ENCODE assay signal across 8 mouse cellular contexts in the genomic region with DNA sequence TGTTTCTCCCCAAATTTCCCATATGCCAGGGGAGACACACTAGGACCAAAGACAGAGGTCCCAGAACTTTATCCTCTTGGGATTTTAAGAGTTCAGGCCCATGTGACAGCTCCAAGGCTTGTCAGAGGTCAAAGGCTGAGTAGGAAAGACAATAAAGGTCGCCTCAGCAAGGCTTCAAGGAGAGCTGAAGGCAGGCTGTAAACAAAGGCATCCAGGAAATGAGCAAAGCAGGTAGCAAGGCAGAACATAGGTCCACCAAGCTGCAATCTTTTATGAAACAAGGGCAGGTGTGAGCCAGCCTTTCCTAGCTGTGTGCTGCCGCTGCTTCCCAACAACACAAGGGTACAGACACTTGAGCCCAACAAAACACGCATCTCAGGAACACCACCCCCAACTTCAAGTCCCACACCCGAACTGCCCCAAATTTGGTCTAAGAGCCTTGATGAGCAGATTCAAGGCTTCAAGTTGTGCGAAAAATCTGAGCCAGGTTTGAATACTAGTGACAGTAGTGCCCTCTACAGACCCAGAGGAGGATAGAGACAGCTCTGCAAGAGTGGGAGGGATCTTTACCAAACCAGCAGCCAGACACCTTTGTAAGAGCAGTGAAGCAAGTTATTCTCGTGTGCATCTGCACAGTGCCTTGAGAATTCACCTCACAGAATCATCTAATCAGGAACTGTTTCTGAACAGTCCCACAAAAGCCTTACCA. TPM values are rescaled to one million over a fixed set of nuclear protein-coding genes. Genes with fewer than 3 reads are reported as not detected.
DNase-seq lines count a peak whose midpoint lies in the region; ATAC-seq and TF ChIP-seq lines count a peak whose summit lies in the region.
"Had no signal": no experiment of that assay in that cellular context is flagged by ENCODE, and none has a peak within 500 bp of the region (broad histone marks: within the 10 kb centered on the region; RNA-seq: fewer than 3 reads in every experiment).

No protein-coding gene starts in this region.

- no peak overlapping the region for H3K4me2 ChIP-seq in limb, embryonic 14.5 days (replicated peaks; ENCODE audit: low read depth, low read length, severe bottlenecking)
- no peak overlapping the region for H3K4me2 ChIP-seq in hindbrain, embryonic 11.5 days (replicated peaks; ENCODE audit: low read depth, low read length)

- TF ChIP-seq CTCF in olfactory bulb, adult 2 months (IDR thresholded peaks at IDR 0.05; ENCODE audit: insufficient read depth, low read depth, low read length) = 0 out of 2 replicates have a peak, but pooled peaks have one; percentile 26

- ATAC-seq in limb, embryonic 14.5 days (ENCODE audit: low FRiP score, low read depth) = no peak
- ATAC-seq in hindbrain, embryonic 11.5 days (ENCODE audit: low FRiP score) = no peak
- no peak for ATAC-seq in granulocyte monocyte progenitor cell, adult 5-6 weeks (replicated peaks; ENCODE audit: poor library complexity, severe bottlenecking)

- no peak overlapping the region for H3K4me3 ChIP-seq in limb, embryonic 14.5 days (replicated peaks; ENCODE audit: low read length)
- no peak overlapping the region for H3K4me3 ChIP-seq in limb, embryonic 10.5 days
- no peak overlapping the region for H3K4me3 ChIP-seq in hindbrain, embryonic 11.5 days (ENCODE audit: low read depth, low read length)
- no peak overlapping the region for H3K4me3 ChIP-seq in olfactory bulb, adult 2 months (ENCODE audit: insufficient read depth, low read depth, low read length)
- H3K4me3 ChIP-seq: megakaryocyte, embryonic 14.5 days had no signal

- H3K27ac ChIP-seq in limb, embryonic 14.5 days (replicated peaks; ENCODE audit: low read depth, low read length) = no peak overlapping the region
- H3K27ac ChIP-seq in limb, embryonic 10.5 days = no peak overlapping the region
- 0 out of 2 replicates have a peak overlapping the region, but pooled peaks have one; percentile 4 for H3K27ac ChIP-seq in hindbrain, embryonic 11.5 days (ENCODE audit: low read depth, low read length)
- H3K27ac ChIP-seq in olfactory bulb, adult 2 months (ENCODE audit: insufficient read depth, low read depth, low read length) = no peak overlapping the region

- no peaks in the 10 kb centered on the region for H3K27me3 ChIP-seq in limb, embryonic 14.5 days (ENCODE audit: control insufficient read depth, insufficient read depth, low read length)
- H3K27me3 ChIP-seq in limb, embryonic 10.5 days (ENCODE audit: low read depth, poor library complexity, severe bottlenecking) = no peaks in the 10 kb centered on the region
- no peaks in the 10 kb centered on the region for H3K27me3 ChIP-seq in hindbrain, embryonic 11.5 days (ENCODE audit: control insufficient read depth, insufficient read depth, low read length)
- H3K27me3 ChIP-seq: megakaryocyte, embryonic 14.5 days had no signal

- H3K36me3 ChIP-seq in limb, embryonic 14.5 days (ENCODE audit: control insufficient read depth, insufficient read depth, low read length) = peaks cover 39% of the 10 kb centered on the region
- peaks cover 71% of the 10 kb centered on the region for H3K36me3 ChIP-seq in limb, embryonic 10.5 days
- peaks cover 9% of the 10 kb centered on the region; the same call in 1 of the 2 replicates for H3K36me3 ChIP-seq in hindbrain, embryonic 11.5 days (ENCODE audit: control insufficient read depth, insufficient read depth, low read length)

- no peaks in the 10 kb centered on the region for H3K4me1 ChIP-seq in limb, embryonic 14.5 days (ENCODE audit: control insufficient read depth, insufficient read depth, low read length)
- H3K4me1 ChIP-seq in limb, embryonic 10.5 days = no peaks in the 10 kb centered on the region
- no peaks in the 10 kb centered on the region for H3K4me1 ChIP-seq in hindbrain, embryonic 11.5 days (replicated peaks; ENCODE audit: control insufficient read depth, insufficient read depth, low read length)
- peaks cover 2% of the 10 kb centered on the region; the same call in 1 of the 2 replicates for H3K4me1 ChIP-seq in olfactory bulb, adult 2 months (ENCODE audit: control insufficient read depth, insufficient read depth, low read length)

- WGBS in limb, embryonic 14.5 days = 66% methylated on average over 6 of the region's 6 CpGs
- 77% methylated on average over 6 of the region's 6 CpGs for WGBS in limb, embryonic 10.5 days
- WGBS in hindbrain, embryonic 11.5 days = 74% methylated on average over 6 of the region's 6 CpGs
- 33% methylated on average over 6 of the region's 6 CpGs for WGBS in olfactory bulb, adult 2 months

- peak; percentile 13 for DNase-seq in limb, embryonic 14.5 days (ENCODE audit: low spot score)
- no peak for DNase-seq in limb, embryonic 10.5 days (ENCODE audit: low spot score)
- DNase-seq in MN1 (ENCODE audit: low spot score) = peak; percentile 25
- DNase-seq in cerebellum, adult 18-20 months = peak; percentile 49 to 52
- DNase-seq in hindbrain, embryonic 11.5 days (ENCODE audit: low spot score) = peak; percentile 30

- H3K9ac ChIP-seq in limb, embryonic 14.5 days (ENCODE audit: low read depth, low read length, severe bottlenecking) = no peak overlapping the region
- H3K9ac ChIP-seq in hindbrain, embryonic 11.5 days (ENCODE audit: low read depth, low read length) = no peak overlapping the region

- TF ChIP-seq POLR2A in limb, embryonic 14.5 days (IDR thresholded peaks at IDR 0.05; ENCODE audit: borderline replicate concordance, extremely low read depth, insufficient read depth, insufficient read length) = no peak
- TF ChIP-seq POLR2A in olfactory bulb, adult 2 months (IDR thresholded peaks at IDR 0.05; ENCODE audit: insufficient read depth, low read depth, low read length) = no peak

- no peaks in the 10 kb centered on the region for H3K9me3 ChIP-seq in limb, embryonic 14.5 days (ENCODE audit: control insufficient read depth, low read length)
- no peaks in the 10 kb centered on the region for H3K9me3 ChIP-seq in limb, embryonic 10.5 days (replicated peaks)
- no peaks in the 10 kb centered on the region for H3K9me3 ChIP-seq in hindbrain, embryonic 11.5 days (ENCODE audit: control insufficient read depth, low read length)
- H3K9me3 ChIP-seq: megakaryocyte, embryonic 14.5 days had no signal

RNA-seq across cellular contexts. Expression of a gene that starts 52.0 kb away (rescaled TPM):
- polyA plus RNA-seq in limb, embryonic 14.5 days (2012; rRNA removed) = 202 and 265 TPM in 2 replicates
- 240 and 253 TPM in 2 replicates for polyA plus RNA-seq in limb, embryonic 14.5 days (2014; fragmentation: Nextera tagmentation; extraction: Ambion mirVana)
- 340 and 363 TPM in 2 replicates for polyA plus RNA-seq in limb, embryonic 10.5 days (2016; fragmentation: Nextera tagmentation; extraction: Ambion mirVana)
- 355 and 367 TPM in 2 replicates for polyA plus RNA-seq in hindbrain, embryonic 11.5 days (2014; fragmentation: Nextera tagmentation; extraction: Ambion mirVana)
- not detected in 2 replicates for polyA plus RNA-seq in olfactory bulb, adult 2 months (2012; ENCODE audit: insufficient read depth, insufficient read length, low replicate concordance, missing spikeins)
- total RNA-seq in granulocyte monocyte progenitor cell, adult 5-6 weeks (2014; fragmentation: Nextera tagmentation) = 171 and 174 TPM in 2 replicates
- total RNA-seq in granulocyte monocyte progenitor cell, adult 5-6 weeks (2017) = 303 and 314 TPM in 2 replicates
